Mouse (Mus musculus) lung, postnatal 36 days (tissue): ENCODE data around the gene Rnf145.

Experiments used
- DNase-seq: peaks from one replicate; pipeline ENCODE4 v3.0.0; 2022; ENCODE audit warnings: mixed read lengths

Gene Rnf145

GRCm38 (mm10) chr11:44518281-44519095 lies at the start of gene Rnf145:
Gene Rnf145 (plus strand): TSS chr11:44518964.
- DNase-seq = peak; percentile 78

- peak; percentile 26 for DNase-seq
These were observed 48.9 kb upstream of the Rnf145 start for GRCm38 (mm10) chr11:44469646-44470431.

- DNase-seq = peak; percentile 97
These were observed 48.1 kb upstream of the Rnf145 start, which contains the start of gene Ublcp1 for GRCm38 (mm10) chr11:44470432-44471336. Gene Ublcp1 (minus strand): TSS chr11:44470498.

GRCm38 (mm10) chr11:44471337-44471995 lies 47.3 kb upstream of the Rnf145 start:
- DNase-seq = peak; percentile 28

- DNase-seq = no peak
These were observed 43.3 kb upstream of the Rnf145 start for GRCm38 (mm10) chr11:44475467-44475866.

GRCm38 (mm10) chr11:44476445-44476844 lies 42.3 kb upstream of the Rnf145 start:
- DNase-seq = no peak

- no peak for DNase-seq
These were observed 40.4 kb upstream of the Rnf145 start for GRCm38 (mm10) chr11:44478382-44478781.

GRCm38 (mm10) chr11:44480246-44480645 lies 38.5 kb upstream of the Rnf145 start:
- no peak for DNase-seq

GRCm38 (mm10) chr11:44485089-44485736 lies 33.6 kb upstream of the Rnf145 start:
- no peak for DNase-seq

- DNase-seq = no peak
These were observed 29.6 kb upstream of the Rnf145 start for GRCm38 (mm10) chr11:44489117-44489516.

GRCm38 (mm10) chr11:44494643-44495323 lies 24.0 kb upstream of the Rnf145 start:
- peak; percentile 20 for DNase-seq

- peak; percentile 54 for DNase-seq
These were observed 22.5 kb upstream of the Rnf145 start for GRCm38 (mm10) chr11:44496217-44496616.

- no peak for DNase-seq
These were observed 20.1 kb upstream of the Rnf145 start for GRCm38 (mm10) chr11:44498412-44499272.

- no peak for DNase-seq
These were observed 17.8 kb upstream of the Rnf145 start for GRCm38 (mm10) chr11:44500966-44501365.

GRCm38 (mm10) chr11:44501477-44501876 lies 17.3 kb upstream of the Rnf145 start:
- no peak for DNase-seq

GRCm38 (mm10) chr11:44502931-44503330 lies 15.8 kb upstream of the Rnf145 start:
- no peak for DNase-seq

GRCm38 (mm10) chr11:44504146-44504545 lies 14.6 kb upstream of the Rnf145 start:
- DNase-seq = no peak

GRCm38 (mm10) chr11:44504761-44505160 lies 14.0 kb upstream of the Rnf145 start:
- DNase-seq = no peak

GRCm38 (mm10) chr11:44508876-44509275 lies 9.9 kb upstream of the Rnf145 start:
- DNase-seq = no peak

- no peak for DNase-seq
These were observed 8.9 kb upstream of the Rnf145 start for GRCm38 (mm10) chr11:44509906-44510305.
